Mouse (Mus musculus) mammary gland, adult 2 months (tissue): Measurements from ENCODE around the gene Plscr1. TPM values are rescaled to one million over a fixed set of nuclear protein-coding genes. Genes with fewer than 3 reads are reported as not detected.

Experiments used
- polyA plus RNA-seq: library from polyadenylated mRNA; depleted of rRNA; stranded (reverse); fragments of >200 nt; gene quantifications from 2 replicates; pipeline ENCODE4 v1.2.3, GENCODE M21; 2012; ENCODE audit warnings: low replicate concordance; rRNA removed

The Plscr1 gene
- 4.9 and 7.3 TPM in 2 replicates for polyA plus RNA-seq

GRCm38 (mm10) chr9:92249447-92249852 is at the start of gene Plscr1:
Gene Plscr1 (plus strand): TSS chr9:92249750.

DNA sequence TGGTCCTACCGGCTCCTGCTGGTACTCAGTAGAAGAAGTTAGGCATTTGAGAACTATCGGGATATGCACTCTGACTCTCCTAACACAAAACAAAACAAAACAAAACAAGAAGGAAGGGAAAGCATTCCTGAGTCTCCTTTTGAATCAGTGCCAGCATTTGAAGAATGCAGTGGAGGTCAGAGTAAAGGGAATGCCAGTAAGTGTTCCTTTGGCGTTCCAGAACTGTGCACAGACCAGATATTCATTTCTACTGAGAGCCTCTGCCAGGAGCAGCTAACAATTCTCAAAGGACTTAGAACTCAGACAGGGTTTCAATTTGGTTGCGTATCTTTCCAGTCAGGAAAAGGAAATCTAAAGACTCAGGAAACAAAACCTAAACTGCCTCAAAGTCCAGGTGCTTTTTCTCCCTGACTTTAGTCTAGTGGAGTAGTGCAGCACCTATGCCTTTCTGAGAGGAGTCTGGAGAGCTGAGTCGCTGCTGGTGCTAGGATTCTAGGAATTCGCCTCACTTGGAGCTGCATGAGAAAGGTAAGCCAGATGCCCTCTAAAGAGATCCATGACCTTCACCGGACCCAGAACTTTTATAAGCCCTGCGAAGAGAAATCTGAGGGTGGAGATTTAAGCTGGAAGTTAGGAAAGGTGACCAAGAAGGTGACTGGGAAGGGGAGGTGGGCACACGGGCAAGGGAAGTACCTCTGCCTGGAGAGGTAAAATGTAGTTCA is 26.1 kb downstream of the Plscr1 start, which contains the start of gene Plscr2:
Gene Plscr2 (plus strand): TSS at position 117 of the 722 bp plus-strand sequence.

GRCm38 (mm10) chr9:92309077-92309476 is 59.5 kb downstream of the Plscr1 start, which contains the start of gene 1700057G04Rik:
Gene 1700057G04Rik (plus strand): TSS chr9:92309377.

Other genes with a start within 250 kb of the Plscr1 start
- gene Plscr5, start 56.8 kb upstream of the Plscr1 start, polyA plus RNA-seq = not detected in 2 replicates
- gene Plscr2, start 25.9 kb downstream of the Plscr1 start, polyA plus RNA-seq = 5.1 and 7.4 TPM in 2 replicates
- not detected in 2 replicates for gene 1700057G04Rik, start 59.6 kb downstream of the Plscr1 start, polyA plus RNA-seq
- gene Plscr4, start 207.6 kb downstream of the Plscr1 start, polyA plus RNA-seq = 10.4 and 14.8 TPM in 2 replicates